Mouse (Mus musculus) intestine, postnatal 0 days (tissue): Measurements from ENCODE around the gene Zbtb40. TPM values are rescaled to one million over a fixed set of nuclear protein-coding genes. Genes with fewer than 3 reads are reported as not detected.
A peak's percentile ranks its signal among the peaks of the same experiment; 100 is the strongest.

ENCODE experiments used
- ATAC-seq: fragments of 200-750 bp; cut with Nextera tagmentation; 2 replicates; pipeline ENCODE4 v1.8.0; 2017; ENCODE audit warnings: mild to moderate bottlenecking, moderate TSS enrichment, moderate library complexity
- H3K27ac ChIP-seq: fragments of 300-500 bp; sonication (generic); 2 replicates; pipeline ENCODE4 v1.5.1; 2014; ENCODE audit warnings: mild to moderate bottlenecking, low read depth, low read length, moderate library complexity
- H3K27me3 ChIP-seq: fragments of 300-500 bp; sonication (generic); replicated peaks from 2 replicates; pipeline ENCODE4 v1.6.1; 2014; ENCODE audit warnings: low read length, mixed read lengths; ENCODE audit not compliant: control insufficient read depth, insufficient read depth
- H3K36me3 ChIP-seq: fragments of 300-500 bp; sonication (generic); 2 replicates; pipeline ENCODE4 v1.6.1; 2014; ENCODE audit warnings: mild to moderate bottlenecking, moderate library complexity; ENCODE audit not compliant: control insufficient read depth, insufficient read depth
- H3K4me1 ChIP-seq: fragments of 300-500 bp; sonication (generic); replicated peaks from 2 replicates; pipeline ENCODE4 v1.6.1; 2014; ENCODE audit warnings: antibody characterized with exemption, low read length, mixed read lengths; ENCODE audit not compliant: control insufficient read depth, insufficient read depth
- H3K4me2 ChIP-seq: fragments of 300-500 bp; sonication (generic); replicated peaks from 2 replicates; pipeline ENCODE4 v1.6.1; 2014; ENCODE audit warnings: low read depth, mild to moderate bottlenecking, moderate library complexity
- H3K4me3 ChIP-seq: fragments of 300-500 bp; sonication (generic); 2 replicates; pipeline ENCODE4 v1.5.1; 2014; ENCODE audit warnings: low read depth, low read length
- H3K9ac ChIP-seq: fragments of 300-500 bp; sonication (generic); 2 replicates; pipeline ENCODE4 v1.6.1; 2014; ENCODE audit warnings: mild to moderate bottlenecking, low read depth, low read length
- H3K9me3 ChIP-seq: fragments of 300-500 bp; sonication (generic); 2 replicates; pipeline ENCODE4 v1.6.1; 2016; ENCODE audit warnings: mixed run types; ENCODE audit not compliant: control insufficient read depth
- CTCF ChIP-seq: sonication (generic); IDR thresholded peaks from 2 replicates; pipeline ENCODE4 v1.5.1; 2016; ENCODE audit warnings: low read depth, mild to moderate bottlenecking, control low read depth, antibody characterized with exemption, moderate library complexity
- WGBS: fragments of 180-500 bp; shearing (Covaris S2); extraction: QIAGEN DNeasy Blood & Tissue Kit; methylation state at CpG from one replicate; pipeline ENCODE4 v1.1.7; 2014; 5-methylcytosine and 5-hydroxymethylcytosine counted together
- polyA plus RNA-seq: library from polyadenylated mRNA; unstranded; fragments of >200 nt; fragmentation: Nextera tagmentation; extraction: Ambion mirVana; gene quantifications from 2 replicates; pipeline ENCODE4 v1.2.1, GENCODE M21; 2015

Zbtb40 gene
- polyA plus RNA-seq, 1 experiment from 2014 or later = 0.85 TPM

DNA sequence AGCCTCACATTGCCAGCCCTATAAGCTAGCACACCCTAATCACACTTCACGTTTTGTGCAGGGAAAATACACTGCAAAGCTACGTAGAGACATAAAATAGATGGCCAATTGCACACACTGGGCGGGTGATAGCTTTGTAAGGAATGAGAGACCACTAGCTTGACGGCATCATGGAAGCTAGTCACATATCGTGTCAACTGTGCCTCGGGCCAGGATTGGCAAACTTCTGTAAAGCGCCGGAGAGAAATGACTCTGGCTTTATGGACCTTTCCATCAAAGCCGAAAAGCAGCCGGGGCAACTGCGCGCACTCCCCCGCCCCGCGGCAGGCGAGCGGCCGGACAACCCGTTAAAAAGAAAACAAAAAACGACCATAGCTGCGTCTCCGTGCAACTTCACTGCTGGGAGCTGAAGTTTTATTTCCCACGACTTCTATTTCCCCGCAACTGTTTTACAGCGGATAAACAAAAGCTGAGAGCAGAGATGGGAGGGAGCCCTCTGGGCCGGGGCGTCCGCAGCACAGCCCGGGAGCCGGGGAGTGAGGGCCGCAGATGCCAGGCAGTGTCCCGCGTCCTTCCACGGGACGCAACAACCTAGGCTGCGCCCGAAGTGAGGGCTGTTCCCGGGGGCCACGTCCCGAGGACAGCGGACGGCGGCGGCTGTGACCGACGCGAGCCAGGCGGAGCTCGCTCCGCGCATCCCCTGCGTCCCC, 606 bp downstream of the Zbtb40 start:
- H3K4me1 ChIP-seq = no peaks in the 10 kb centered on the region; the same call in 1 of the 2 replicates
- H3K27ac ChIP-seq = peak overlapping the region; percentile 65
- no peaks in the 10 kb centered on the region for H3K9me3 ChIP-seq
- H3K4me3 ChIP-seq = peak overlapping the region; percentile 76
- 0 out of 2 replicates have a peak, but pooled peaks cover 15% of the 10 kb centered on the region for H3K27me3 ChIP-seq
- TF ChIP-seq CTCF = no peak
- under 1% methylated on average over 52 of the region's 52 CpGs for WGBS
- peak overlapping the region; percentile 86 for H3K4me2 ChIP-seq
- ATAC-seq = peak; percentile 53
- peak overlapping the region; percentile 66 for H3K9ac ChIP-seq
- no peaks in the 10 kb centered on the region for H3K36me3 ChIP-seq

DNA sequence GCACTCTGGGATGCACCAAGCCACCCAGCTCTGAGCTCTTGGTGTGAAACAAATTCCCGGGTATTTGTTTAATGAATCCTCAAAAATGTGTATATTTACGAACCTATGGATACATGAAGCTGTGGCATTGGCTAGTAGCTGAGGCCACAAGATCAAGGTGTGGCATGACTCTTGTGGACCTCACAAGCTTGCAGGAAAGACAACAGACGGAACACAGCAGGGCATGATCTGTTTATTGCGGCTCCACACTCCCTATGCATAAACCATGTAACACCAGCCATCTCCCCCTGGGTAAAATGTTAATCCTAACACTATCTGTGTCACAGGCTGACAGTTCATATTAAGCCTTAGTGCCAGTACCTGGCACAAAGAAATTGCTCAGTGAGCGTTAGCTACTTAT, 2.5 kb downstream of the Zbtb40 start:
- 92% methylated on average over 5 of the region's 5 CpGs for WGBS
- no peaks in the 10 kb centered on the region; the same call in 1 of the 2 replicates for H3K4me1 ChIP-seq
- no peaks in the 10 kb centered on the region for H3K9me3 ChIP-seq
- no peak for ATAC-seq
- no peak overlapping the region for H3K4me3 ChIP-seq
- no peak overlapping the region for H3K9ac ChIP-seq
- TF ChIP-seq CTCF = no peak
- no peaks in the 10 kb centered on the region for H3K36me3 ChIP-seq
- H3K27me3 ChIP-seq = 0 out of 2 replicates have a peak, but pooled peaks cover 10% of the 10 kb centered on the region
- H3K27ac ChIP-seq = no peak overlapping the region
- H3K4me2 ChIP-seq = no peak overlapping the region

DNA sequence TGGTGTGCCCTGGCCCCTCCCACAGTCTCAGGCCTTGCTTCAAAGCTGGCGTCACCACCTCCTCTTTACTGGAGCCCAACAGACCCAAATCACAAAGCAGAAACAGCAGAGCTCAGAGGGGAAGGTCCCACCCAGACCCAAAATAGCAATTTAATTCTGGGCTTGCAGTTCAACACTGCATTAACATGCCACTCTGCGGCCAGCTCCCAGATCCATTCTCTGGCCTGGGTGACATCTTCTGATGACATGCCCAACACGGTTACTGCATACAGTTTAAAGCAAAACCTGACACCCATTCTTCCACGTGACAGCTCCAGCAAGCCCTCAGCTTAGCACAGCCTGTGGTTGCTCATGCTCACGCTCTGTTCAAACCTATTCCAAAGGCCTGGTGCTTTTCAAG, 4.1 kb downstream of the Zbtb40 start:
- Histone ChIP-seq H3K4me2 (no peak overlapping the region), H3K27me3 (no peaks in the 10 kb centered on the region), H3K9ac (no peak overlapping the region), H3K4me3 (no peak overlapping the region), H3K36me3 (no peaks in the 10 kb centered on the region), H3K4me1 (peaks cover 4% of the 10 kb centered on the region; the same call in 1 of the 2 replicates), H3K9me3 (no peaks in the 10 kb centered on the region), H3K27ac (no peak overlapping the region)
- ATAC-seq = no peak
- WGBS = 72% methylated on average over 5 of the region's 5 CpGs
- no peak for TF ChIP-seq CTCF

DNA sequence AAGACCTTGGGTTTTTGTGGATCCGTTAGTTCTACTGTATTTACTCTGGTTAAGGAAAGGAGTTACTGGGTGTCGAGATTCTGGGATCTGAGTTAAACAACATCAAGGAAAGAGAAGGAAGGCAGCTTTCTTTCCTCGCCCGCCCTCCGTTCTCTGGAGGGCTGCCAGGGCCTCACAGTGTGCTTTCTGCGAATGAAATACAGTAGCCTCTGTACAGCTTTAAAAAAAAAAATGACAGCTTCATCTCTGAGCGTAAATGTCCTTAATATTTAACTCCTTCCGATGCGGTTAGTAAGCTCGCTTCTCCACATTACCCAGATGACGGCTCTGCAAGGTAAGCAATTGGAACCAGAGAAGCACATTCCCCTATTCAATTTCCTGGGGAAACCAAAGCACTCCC, 4.8 kb downstream of the Zbtb40 start:
- no peak for TF ChIP-seq CTCF
- Histone ChIP-seq H3K4me3 (no peak overlapping the region), H3K4me2 (no peak overlapping the region), H3K27me3 (no peaks in the 10 kb centered on the region), H3K9me3 (no peaks in the 10 kb centered on the region), H3K4me1 (peaks cover 4% of the 10 kb centered on the region; the same call in 1 of the 2 replicates), H3K27ac (no peak overlapping the region), H3K9ac (no peak overlapping the region), H3K36me3 (no peaks in the 10 kb centered on the region)
- ATAC-seq = no peak
- WGBS = 45% methylated on average over 11 of the region's 11 CpGs

DNA sequence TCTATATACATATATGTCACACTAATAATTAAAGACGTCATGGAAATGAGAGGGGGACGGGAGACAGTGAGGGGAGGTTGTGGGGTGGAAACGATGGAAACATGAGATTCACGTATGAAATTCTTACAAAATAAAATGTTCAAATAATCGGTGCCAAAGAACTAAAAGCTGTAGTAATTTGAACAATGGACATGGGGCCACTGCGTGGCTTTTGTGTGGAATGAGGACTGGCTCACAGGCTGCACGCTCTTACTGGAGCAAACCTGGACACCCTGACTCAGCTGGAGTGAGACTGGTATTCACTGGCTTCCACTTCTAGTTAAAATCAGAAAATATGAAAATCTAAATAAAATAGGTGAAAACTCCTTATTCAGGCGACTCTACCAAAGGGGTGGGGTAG, 6.6 kb downstream of the Zbtb40 start:
- H3K9ac ChIP-seq = no peak overlapping the region
- no peak for ATAC-seq
- 94% methylated on average over 8 of the region's 8 CpGs for WGBS
- H3K4me1 ChIP-seq = 0 out of 2 replicates have a peak, but pooled peaks cover 4% of the 10 kb centered on the region
- no peaks in the 10 kb centered on the region for H3K27me3 ChIP-seq
- H3K4me3 ChIP-seq = no peak overlapping the region
- no peak for TF ChIP-seq CTCF
- no peaks in the 10 kb centered on the region for H3K36me3 ChIP-seq
- no peak overlapping the region for H3K27ac ChIP-seq
- no peaks in the 10 kb centered on the region for H3K9me3 ChIP-seq
- no peak overlapping the region for H3K4me2 ChIP-seq

DNA sequence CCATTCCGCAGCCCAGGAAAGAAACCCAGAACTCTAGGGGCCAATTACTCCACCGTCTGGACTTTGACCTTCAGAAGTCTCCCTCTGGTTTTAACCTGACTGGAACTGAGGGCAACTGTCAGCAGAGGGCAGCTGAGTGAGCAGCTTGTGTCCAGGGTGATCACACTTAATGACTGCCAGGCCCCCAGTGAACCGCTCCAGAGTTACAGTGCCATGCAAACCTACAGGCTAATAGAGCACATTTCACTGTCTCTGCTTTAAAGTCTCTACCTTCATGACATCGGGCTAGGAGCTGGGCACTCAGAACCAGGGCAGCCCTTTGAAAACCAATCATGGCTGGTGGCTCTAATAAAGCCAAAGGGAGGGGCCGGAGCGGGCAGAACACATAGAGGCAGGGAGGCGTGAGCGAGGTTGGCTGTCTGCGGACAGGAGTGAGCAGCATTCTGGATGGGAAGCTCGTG, 7.4 kb downstream of the Zbtb40 start:
- no peak overlapping the region for H3K9ac ChIP-seq
- 0 out of 2 replicates have a peak, but pooled peaks cover 4% of the 10 kb centered on the region for H3K4me1 ChIP-seq
- no peaks in the 10 kb centered on the region for H3K9me3 ChIP-seq
- peak; percentile 40 for TF ChIP-seq CTCF
- H3K27ac ChIP-seq = no peak overlapping the region
- 51% methylated on average over 10 of the region's 10 CpGs for WGBS
- no peaks in the 10 kb centered on the region for H3K36me3 ChIP-seq
- ATAC-seq = 0 out of 2 replicates have a peak, but pooled peaks have one; percentile 38
- H3K4me3 ChIP-seq = no peak overlapping the region
- H3K27me3 ChIP-seq = no peaks in the 10 kb centered on the region
- peak overlapping the region; percentile 37; the same call in 1 of the 2 replicates for H3K4me2 ChIP-seq
